Mouse (Mus musculus) macrophage (primary cell): Measurements from ENCODE around the gene Onecut1. TPM values are rescaled to one million over a fixed set of nuclear protein-coding genes. Genes with fewer than 3 reads are reported as not detected.

Experiments used
- H3K27ac ChIP-seq: fragments of 350-480 bp; formaldehyde crosslinking; 2 replicates; pipeline ENCODE4 v1.9.0; 2021
- H3K36me3 ChIP-seq: fragments of 350-480 bp; formaldehyde crosslinking; 2 replicates; pipeline ENCODE4 v1.9.0; 2021; ENCODE audit errors: inconsistent target
- H3K4me3 ChIP-seq: fragments of 350-480 bp; formaldehyde crosslinking; 2 replicates; pipeline ENCODE4 v1.9.0; 2021; ENCODE audit errors: inconsistent target
- H3K79me2 ChIP-seq: fragments of 350-480 bp; formaldehyde crosslinking; 2 replicates; pipeline ENCODE4 v1.9.0; 2021; ENCODE audit errors: inconsistent target
- WGBS: methylation state at CpG from one replicate; pipeline ENCODE4 v1.1.7; 2026; ENCODE audit warnings: inconsistent platforms; ENCODE audit not compliant: missing documents; 5-methylcytosine and 5-hydroxymethylcytosine counted together
- polyA plus RNA-seq: library from polyadenylated mRNA; stranded (reverse); fragments of 250-400 nt; gene quantifications from 3 replicates; pipeline ENCODE4 v1.2.4, GENCODE M21; 2018; ENCODE audit warnings: inconsistent platforms

The Onecut1 gene
- polyA plus RNA-seq, 1 experiment from 2014 or later, result not detected

DNA sequence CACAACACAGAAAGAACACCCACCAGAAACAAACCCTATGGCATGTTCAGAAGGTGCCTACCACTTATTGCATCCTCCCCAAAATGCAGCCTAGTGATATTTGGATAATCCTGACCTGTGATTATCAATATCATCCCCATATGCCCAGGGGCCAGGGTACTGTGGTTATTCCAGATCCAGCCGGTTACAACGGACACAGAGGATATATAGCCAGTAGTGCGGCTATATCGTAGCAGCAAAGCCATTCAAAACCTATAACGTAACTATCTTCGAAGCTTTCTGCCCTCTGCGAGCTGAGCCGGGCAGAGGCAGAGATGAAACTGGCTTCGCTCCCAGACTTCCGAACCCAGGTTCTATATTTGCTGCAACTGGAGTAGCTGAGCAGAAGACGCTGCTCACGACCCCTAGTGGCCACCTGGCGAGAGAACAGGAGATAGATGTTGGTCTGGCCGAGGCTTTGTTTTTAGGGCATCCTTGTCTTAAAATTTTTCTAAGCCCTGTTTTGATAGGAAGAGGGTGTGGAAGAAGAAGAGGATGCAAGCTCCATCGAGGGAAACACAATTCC, 6.0 kb downstream of the Onecut1 start:
- Histone ChIP-seq H3K36me3 (no peaks in the 10 kb centered on the region), H3K27ac (no peak overlapping the region), H3K4me3 (no peak overlapping the region), H3K79me2 (no peaks in the 10 kb centered on the region)
- 8% methylated on average over 15 of the region's 15 CpGs for WGBS

DNA sequence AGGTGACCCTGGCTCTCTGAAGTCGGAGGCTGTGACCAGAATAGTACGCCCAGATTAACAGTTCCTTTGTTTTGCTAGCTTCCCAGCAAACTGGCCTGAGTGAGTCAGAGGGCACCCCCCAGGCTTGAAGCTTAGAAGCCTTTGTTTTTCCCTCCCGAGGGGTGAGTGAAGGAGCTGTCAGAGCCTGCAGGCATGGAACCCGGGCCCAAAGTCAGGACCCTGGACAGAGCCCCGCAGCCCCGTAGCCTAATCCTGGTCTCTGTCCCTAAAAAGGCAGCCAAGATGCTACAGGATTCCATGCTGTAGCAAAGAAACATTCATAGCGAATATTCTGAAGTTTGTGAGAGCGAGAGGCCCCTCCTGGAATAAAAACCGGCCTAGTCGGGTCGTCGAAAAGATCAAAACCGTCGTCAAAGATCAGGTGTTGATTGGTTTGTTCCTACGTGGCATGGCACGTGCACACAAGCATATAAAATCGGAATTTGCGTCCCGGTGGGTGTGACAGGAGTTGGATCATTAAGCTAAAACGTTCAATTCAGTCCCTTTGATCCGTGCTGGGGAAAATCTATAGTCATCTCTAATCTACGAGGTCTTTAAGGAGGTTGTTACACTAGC, 6.7 kb downstream of the Onecut1 start:
- Histone ChIP-seq H3K36me3 (no peaks in the 10 kb centered on the region), H3K4me3 (no peak overlapping the region), H3K27ac (no peak overlapping the region), H3K79me2 (no peaks in the 10 kb centered on the region)
- 13% methylated on average over 22 of the region's 22 CpGs for WGBS

DNA sequence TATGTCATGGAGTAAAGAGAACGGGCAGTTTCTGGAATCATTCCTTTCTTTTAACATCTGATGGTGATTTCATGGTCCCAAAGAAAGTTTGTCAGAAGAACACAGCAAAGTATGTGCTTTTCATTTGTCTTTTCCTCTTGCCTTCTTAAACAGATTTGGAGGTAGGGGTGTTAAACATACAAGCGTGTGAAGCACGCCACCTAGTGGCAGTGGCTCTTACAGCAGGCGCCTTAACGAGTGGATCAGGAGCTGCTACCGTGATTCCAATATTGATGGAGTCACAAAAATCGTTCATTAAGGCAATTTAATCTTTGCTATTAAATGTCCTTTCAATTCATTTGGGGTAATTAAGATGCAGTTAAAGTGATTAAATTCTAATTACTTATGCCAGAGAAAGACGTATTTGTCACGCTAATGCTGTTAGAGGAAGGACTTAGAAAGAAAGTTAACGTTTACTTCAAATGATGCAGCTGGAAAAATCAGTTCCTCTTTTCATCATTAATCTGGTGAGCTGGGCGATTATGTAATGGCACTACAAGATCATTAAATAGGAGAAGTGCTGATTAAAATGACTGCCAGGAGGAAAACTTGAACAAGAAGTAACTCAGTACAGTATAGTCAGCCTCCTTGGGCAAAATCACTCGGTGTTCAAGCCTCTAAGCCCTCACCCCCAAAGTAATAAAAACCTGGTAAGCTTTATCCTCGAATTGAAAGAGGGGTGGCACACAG, 9.4 kb downstream of the Onecut1 start:
- H3K79me2 ChIP-seq, result no peaks in the 10 kb centered on the region
- H3K4me3 ChIP-seq, result no peak overlapping the region
- WGBS, result 7% methylated on average over 13 of the region's 13 CpGs
- H3K27ac ChIP-seq, result no peak overlapping the region
- H3K36me3 ChIP-seq, result no peaks in the 10 kb centered on the region

DNA sequence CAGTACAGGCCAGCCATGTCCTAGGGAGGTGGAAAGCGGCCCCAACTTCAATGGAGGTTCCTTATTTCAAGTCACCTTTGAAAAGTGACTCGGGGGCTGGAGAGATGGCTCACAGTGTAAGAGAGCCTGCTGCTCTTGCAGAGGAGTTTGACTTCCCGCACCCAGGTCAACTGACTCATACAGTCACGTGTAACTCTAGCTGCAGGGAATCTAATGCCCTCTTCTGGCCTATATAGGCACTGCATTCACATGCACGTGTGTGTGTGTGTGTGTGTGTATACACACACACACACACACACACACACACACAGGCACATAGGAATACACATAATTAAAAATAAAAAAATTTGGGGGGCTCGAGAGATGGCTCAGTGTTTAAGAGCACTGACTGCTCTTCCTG, 14.6 kb downstream of the Onecut1 start:
- no peak overlapping the region for H3K4me3 ChIP-seq
- 61% methylated on average over 5 of the region's 6 CpGs for WGBS
- no peaks in the 10 kb centered on the region for H3K36me3 ChIP-seq
- H3K27ac ChIP-seq, result no peak overlapping the region
- H3K79me2 ChIP-seq, result no peaks in the 10 kb centered on the region

DNA sequence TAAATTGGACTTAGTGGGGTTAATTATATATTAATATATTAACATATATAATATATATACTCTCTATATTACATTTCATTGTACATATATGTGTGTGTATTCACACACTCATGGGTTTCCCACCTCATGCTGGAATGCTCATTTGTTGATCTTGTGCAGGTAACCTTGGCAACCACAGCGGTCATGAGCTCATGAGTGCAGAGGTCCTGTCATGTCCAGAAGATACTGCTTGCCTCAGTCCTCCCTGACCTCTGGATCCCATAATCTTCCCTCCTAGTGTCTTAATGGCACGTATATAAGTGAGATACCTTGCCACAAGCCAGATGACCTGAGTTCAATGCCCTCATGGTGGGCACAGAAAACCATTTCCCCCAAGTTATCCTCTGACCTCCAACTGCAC, 16.0 kb downstream of the Onecut1 start:
- H3K36me3 ChIP-seq, result no peaks in the 10 kb centered on the region
- WGBS, result 93% methylated on average over 2 of the region's 2 CpGs
- no peak overlapping the region for H3K27ac ChIP-seq
- no peaks in the 10 kb centered on the region for H3K79me2 ChIP-seq
- no peak overlapping the region for H3K4me3 ChIP-seq

DNA sequence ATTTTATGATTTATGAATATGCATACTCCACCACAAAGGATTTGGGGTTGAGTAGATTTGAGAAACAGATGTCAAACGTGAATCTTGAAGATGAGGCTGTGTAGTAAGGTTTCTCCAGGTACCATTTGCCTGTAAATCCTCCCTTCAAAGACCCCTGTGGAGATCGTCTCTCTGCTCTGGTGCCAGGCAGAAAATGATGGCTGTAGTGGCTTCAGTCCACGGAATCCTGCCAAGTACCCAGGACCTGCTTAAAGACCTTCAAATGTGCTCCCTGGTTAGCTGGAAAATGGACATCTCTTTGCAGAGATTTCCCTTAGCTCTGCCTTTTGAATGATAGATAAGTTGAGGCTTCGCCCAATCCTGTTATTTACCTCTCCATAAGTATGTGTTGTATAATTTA, 26.1 kb downstream of the Onecut1 start:
- Histone ChIP-seq H3K27ac (no peak overlapping the region), H3K4me3 (no peak overlapping the region), H3K36me3 (no peaks in the 10 kb centered on the region), H3K79me2 (no peaks in the 10 kb centered on the region)
- WGBS, result 80% methylated on average over 4 of the region's 4 CpGs

DNA sequence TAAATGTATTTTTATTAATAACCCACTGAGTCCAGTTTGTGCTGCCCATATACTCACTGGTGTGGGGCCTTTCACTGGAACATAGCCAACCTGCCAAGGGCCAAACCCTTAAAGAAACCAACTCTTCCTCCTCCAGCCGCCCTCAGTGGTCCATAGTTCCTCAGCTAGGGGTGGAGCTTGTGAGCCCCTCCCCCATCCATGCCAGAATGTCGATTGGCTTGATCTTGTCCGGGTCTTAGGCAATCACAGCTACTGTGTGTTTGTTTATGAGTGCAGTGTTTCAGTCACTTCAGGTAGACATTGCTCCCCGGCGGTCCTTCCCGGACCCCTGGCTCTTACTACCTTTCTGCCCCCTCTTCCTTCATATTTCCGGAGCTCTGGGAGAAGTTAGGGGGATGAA, 35.0 kb downstream of the Onecut1 start:
- Histone ChIP-seq H3K36me3 (no peaks in the 10 kb centered on the region), H3K79me2 (no peaks in the 10 kb centered on the region), H3K27ac (no peak overlapping the region), H3K4me3 (no peak overlapping the region)
- 80% methylated on average over 7 of the region's 7 CpGs for WGBS

DNA sequence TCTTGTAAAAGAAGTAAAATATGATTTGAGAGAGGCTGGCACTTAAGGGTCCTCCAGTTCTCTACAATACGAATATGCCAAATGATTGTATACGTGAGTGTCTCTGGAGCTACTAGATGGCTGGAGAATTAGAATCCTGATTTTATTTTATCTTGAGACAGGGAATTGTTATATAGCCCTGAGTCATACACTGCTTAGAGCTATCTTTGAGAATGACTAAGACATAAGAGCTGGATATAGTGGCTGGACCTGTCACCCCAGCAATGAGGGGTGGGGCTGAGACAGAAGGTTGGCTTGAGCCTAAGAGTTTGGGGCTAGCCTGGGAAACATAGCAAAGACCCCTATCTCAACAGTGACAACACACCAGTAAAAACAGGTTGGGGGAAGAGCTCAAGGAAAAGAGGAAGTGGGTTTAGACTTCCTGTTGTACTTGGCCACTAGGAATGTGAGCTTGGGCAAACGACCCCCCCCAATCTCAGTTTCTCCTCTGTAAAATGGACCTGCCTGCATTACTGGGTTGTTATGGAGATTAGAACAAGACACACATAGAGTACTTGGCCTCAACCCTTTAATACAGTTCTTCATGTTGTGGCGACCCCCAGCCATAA, 35.8 kb downstream of the Onecut1 start:
- H3K36me3 ChIP-seq, result no peaks in the 10 kb centered on the region
- no peaks in the 10 kb centered on the region for H3K79me2 ChIP-seq
- H3K27ac ChIP-seq, result no peak overlapping the region
- no peak overlapping the region for H3K4me3 ChIP-seq
- 74% methylated on average over 4 of the region's 4 CpGs for WGBS

DNA sequence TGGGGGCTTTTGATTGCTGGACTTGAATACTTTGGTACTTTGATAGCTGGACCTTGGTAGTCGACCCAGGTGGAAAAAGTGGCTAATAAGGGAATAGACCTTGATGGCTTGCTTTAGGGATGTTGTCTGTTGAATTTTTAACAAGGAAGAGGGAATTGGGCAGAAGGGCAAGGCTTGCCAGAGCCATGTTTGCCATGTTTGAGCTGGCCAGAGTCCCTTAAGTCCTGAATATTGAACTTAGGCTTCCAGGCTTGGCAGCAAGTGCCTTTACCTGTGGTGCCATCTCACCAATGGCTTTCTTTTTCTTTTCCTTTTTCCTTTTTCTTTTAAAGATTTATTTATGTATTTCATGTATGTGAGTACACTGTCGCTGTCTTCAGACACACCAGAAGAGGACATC, 38.4 kb downstream of the Onecut1 start:
- H3K4me3 ChIP-seq, result no peak overlapping the region
- H3K36me3 ChIP-seq, result no peaks in the 10 kb centered on the region
- H3K79me2 ChIP-seq, result no peaks in the 10 kb centered on the region
- 94% methylated on average over 2 of the region's 2 CpGs for WGBS
- no peak overlapping the region for H3K27ac ChIP-seq

DNA sequence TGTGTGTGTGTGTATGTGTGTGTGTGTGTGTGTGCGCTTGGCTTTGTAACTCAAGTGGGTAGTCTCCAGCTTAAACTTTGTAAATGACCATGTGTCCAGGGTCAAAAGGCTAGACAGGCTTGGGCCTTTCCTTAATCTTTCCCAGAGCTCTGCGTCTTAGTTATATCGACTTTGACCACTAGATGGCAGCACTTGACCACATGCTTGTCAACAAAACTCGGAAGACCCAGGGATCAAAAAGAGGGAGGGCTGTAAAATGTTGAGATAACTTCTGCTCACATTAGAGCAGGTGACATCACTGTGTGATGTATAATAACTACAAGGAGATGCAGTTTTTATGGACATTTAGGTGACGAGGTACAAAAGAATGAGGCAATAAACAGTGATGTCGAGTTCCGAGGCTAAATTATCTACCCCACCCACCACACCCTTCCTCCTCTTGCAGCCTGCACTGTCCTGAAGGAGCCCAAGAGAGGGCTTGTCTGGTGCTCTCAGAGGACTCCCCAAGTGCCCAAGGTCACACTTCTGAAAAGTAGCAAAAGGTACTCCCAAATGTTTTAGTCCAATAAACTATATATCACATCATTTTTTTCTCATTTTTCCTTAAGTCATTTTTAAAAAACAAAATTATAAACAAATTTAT, 43.3 kb downstream of the Onecut1 start:
- Histone ChIP-seq H3K4me3 (no peak overlapping the region), H3K79me2 (no peaks in the 10 kb centered on the region), H3K36me3 (no peaks in the 10 kb centered on the region), H3K27ac (no peak overlapping the region)
- WGBS, result 9% methylated on average over 6 of the region's 7 CpGs

DNA sequence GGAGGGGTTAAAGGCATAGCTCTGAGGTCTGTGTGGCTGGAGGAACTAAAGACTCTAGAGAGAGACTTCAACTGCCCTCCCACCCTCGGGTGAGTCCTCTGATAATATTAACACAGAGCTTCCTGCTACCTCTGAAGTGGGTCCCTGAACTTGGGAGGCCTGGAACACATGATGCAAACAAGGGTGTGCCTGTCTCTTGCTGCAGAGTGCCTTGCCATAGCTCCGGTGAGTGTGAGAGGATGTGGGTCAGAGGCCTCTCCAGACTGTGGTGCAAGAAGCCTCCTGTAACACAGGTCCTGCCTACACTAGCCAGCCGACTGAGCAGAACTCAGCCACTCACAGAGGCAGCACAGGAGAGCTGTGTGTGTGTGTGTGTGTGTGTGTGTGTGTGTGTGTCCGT, 45.2 kb downstream of the Onecut1 start:
- no peak overlapping the region for H3K4me3 ChIP-seq
- no peak overlapping the region for H3K27ac ChIP-seq
- no peaks in the 10 kb centered on the region for H3K36me3 ChIP-seq
- H3K79me2 ChIP-seq, result no peaks in the 10 kb centered on the region
- 14% methylated on average over 3 of the region's 4 CpGs for WGBS

DNA sequence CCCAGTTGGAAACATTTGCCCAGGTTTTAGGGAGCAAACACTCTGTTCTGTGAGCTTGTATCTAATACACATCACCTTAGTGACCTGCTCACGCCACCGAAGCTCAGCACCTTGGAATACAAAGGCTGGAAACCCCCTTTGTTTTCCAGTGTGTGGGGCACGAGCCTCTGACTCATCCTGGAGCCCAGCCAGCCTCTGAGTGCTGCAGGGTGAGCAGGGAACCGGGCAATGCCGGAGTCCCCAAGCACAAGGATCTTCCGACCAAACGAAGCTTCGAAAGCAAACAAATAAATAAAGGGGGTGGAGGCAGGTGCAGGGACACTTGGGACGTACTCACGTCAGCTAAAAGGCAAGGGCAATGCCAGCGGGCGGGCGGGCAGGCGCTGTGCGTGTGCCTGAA, 47.5 kb downstream of the Onecut1 start:
- Histone ChIP-seq H3K36me3 (no peaks in the 10 kb centered on the region), H3K27ac (no peak overlapping the region), H3K79me2 (no peaks in the 10 kb centered on the region), H3K4me3 (no peak overlapping the region)
- WGBS, result 87% methylated on average over 15 of the region's 15 CpGs

DNA sequence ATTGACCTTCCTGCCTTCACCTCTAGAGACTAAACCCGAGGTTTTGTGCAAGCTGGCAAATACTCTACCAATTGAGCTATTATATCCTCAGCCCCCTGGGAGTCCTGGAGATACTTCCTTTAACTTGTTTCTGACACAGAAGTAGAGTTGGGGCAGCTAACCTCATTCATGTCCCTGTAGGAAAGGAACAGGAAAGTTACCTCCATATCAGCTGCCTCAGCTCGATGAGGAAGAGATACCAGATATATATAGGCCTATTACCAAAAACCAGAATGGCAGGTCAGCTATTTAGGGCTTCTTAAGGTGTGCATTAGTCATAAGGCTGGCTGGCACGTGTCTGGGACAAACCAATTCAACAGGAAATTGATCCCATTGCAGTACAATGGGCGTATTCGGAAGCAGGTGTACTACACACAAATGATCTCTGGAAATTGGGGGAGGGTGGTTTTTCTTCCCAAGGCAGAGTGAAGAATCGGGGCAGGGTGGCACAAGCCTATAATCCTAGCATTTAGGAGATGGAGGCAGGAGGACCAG, 48.6 kb downstream of the Onecut1 start:
- Histone ChIP-seq H3K79me2 (no peaks in the 10 kb centered on the region), H3K4me3 (no peak overlapping the region), H3K36me3 (no peaks in the 10 kb centered on the region), H3K27ac (no peak overlapping the region)
- WGBS, result 87% methylated on average over 6 of the region's 6 CpGs

DNA sequence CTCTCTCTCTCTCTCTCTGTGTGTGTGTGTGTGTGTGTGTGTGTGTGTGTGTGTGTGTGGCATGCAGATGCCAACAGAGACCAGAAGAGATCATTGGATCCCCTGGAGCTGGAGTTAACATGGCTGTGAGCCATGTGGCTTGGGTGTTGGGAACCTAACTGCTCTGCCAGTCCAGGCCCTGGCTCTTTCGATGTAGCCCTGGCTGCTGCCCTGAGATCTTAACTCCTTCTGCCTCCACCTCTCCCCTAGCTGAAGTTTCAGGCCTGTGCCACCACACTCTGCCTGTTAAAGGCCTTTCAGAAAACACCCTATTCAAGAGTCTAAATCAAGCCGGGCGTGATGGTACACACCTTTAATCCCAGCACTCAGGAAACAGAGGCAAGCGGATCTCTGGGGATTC, 49.7 kb downstream of the Onecut1 start:
- H3K79me2 ChIP-seq, result no peaks in the 10 kb centered on the region
- H3K4me3 ChIP-seq, result no peak overlapping the region
- 97% methylated on average over 4 of the region's 4 CpGs for WGBS

DNA sequence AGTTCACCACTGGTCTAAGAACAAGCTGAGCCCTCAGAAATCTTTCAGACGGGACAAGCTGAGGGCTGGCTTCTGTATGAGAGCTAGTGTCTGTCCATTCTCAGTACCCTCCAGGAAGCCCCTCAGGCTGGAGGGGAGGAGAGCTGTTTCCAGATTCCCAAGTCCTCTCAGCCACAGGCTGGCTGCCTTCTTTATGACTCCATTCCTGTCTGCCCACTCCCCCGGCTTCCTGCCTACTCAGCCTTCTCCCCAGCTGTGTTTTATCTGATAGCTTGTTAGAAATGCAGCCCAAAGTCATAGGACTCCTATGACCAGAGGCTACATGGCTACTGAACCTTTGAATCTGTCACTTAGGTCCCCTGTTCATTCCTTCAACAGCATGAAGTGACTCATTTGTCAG, 50.2 kb downstream of the Onecut1 start:
- H3K36me3 ChIP-seq, result no peaks in the 10 kb centered on the region
- no peaks in the 10 kb centered on the region for H3K79me2 ChIP-seq
- WGBS, result 85% methylated on average over 2 of the region's 2 CpGs
- no peak overlapping the region for H3K27ac ChIP-seq
- H3K4me3 ChIP-seq, result no peak overlapping the region

More for the DNA sequence above, 49.7 kb downstream of the Onecut1 start:
- Histone ChIP-seq H3K27ac (no peak overlapping the region), H3K36me3 (no peaks in the 10 kb centered on the region)
